Mouse (Mus musculus): Measurements from ENCODE around the gene Etnppl.
A peak's percentile ranks its signal among the peaks of the same experiment; 100 is the strongest.

Gene Etnppl

GRCm38 (mm10) chr3:130617439-130617898 is at the start of gene Etnppl:
Gene Etnppl (plus strand): TSS chr3:130617448.
- DNase-seq (ENCODE audit: low read depth) = no peak

GRCm38 (mm10) chr3:130568331-130569095 is 48.7 kb upstream of the Etnppl start:
- DNase-seq (ENCODE audit: low read depth) = no peak

- DNase-seq (ENCODE audit: low read depth) = no peak
These were observed 44.0 kb upstream of the Etnppl start for GRCm38 (mm10) chr3:130573243-130573642.

- DNase-seq (ENCODE audit: low read depth) = peak; percentile 51
These were observed 42.6 kb upstream of the Etnppl start for GRCm38 (mm10) chr3:130574652-130575051.

GRCm38 (mm10) chr3:130576683-130577082 is 40.6 kb upstream of the Etnppl start:
- DNase-seq (ENCODE audit: low read depth) = peak; percentile 39

GRCm38 (mm10) chr3:130579501-130579900 is 37.7 kb upstream of the Etnppl start:
- no peak for DNase-seq (ENCODE audit: low read depth)

- no peak for DNase-seq (ENCODE audit: low read depth)
These were observed 35.7 kb upstream of the Etnppl start for GRCm38 (mm10) chr3:130581577-130581976.

GRCm38 (mm10) chr3:130582903-130583664 is 34.2 kb upstream of the Etnppl start:
- no peak for DNase-seq (ENCODE audit: low read depth)

- DNase-seq (ENCODE audit: low read depth) = no peak
These were observed 33.2 kb upstream of the Etnppl start for GRCm38 (mm10) chr3:130584007-130584406.

- no peak for DNase-seq (ENCODE audit: low read depth)
These were observed 22.2 kb upstream of the Etnppl start for GRCm38 (mm10) chr3:130595050-130595449.

- DNase-seq (ENCODE audit: low read depth) = no peak
These were observed 15.8 kb upstream of the Etnppl start for GRCm38 (mm10) chr3:130601491-130601890.

GRCm38 (mm10) chr3:130607924-130608323 is 9.3 kb upstream of the Etnppl start:
- DNase-seq (ENCODE audit: low read depth) = peak; percentile 17

- DNase-seq (ENCODE audit: low read depth) = no peak
These were observed 2.8 kb upstream of the Etnppl start for GRCm38 (mm10) chr3:130614444-130614843.

GRCm38 (mm10) chr3:130615625-130616024 is 1.6 kb upstream of the Etnppl start:
- no peak for DNase-seq (ENCODE audit: low read depth)

- no peak for DNase-seq (ENCODE audit: low read depth)
These were observed 3.4 kb downstream of the Etnppl start for GRCm38 (mm10) chr3:130620517-130621146.

- DNase-seq (ENCODE audit: low read depth) = peak; percentile 18
These were observed 11.1 kb downstream of the Etnppl start for GRCm38 (mm10) chr3:130628358-130628757.

GRCm38 (mm10) chr3:130633859-130634258 is 16.6 kb downstream of the Etnppl start:
- no peak for DNase-seq (ENCODE audit: low read depth)

- no peak for DNase-seq (ENCODE audit: low read depth)
These were observed 29.0 kb downstream of the Etnppl start for GRCm38 (mm10) chr3:130646110-130646810.

GRCm38 (mm10) chr3:130649569-130649968 is 32.3 kb downstream of the Etnppl start:
- no peak for DNase-seq (ENCODE audit: low read depth)

- no peak for DNase-seq (ENCODE audit: low read depth)
These were observed 43.4 kb downstream of the Etnppl start for GRCm38 (mm10) chr3:130660619-130661018.

- no peak for DNase-seq (ENCODE audit: low read depth)
These were observed 45.2 kb downstream of the Etnppl start for GRCm38 (mm10) chr3:130662496-130662895.

- peak; percentile 20 for DNase-seq (ENCODE audit: low read depth)
These were observed 54.0 kb downstream of the Etnppl start for GRCm38 (mm10) chr3:130671291-130671690.
